Mouse (Mus musculus) bone marrow, adult 2 months (tissue): Measurements from ENCODE around the gene Gm13124. TPM values are rescaled to one million over a fixed set of nuclear protein-coding genes. Genes with fewer than 3 reads are reported as not detected.

ENCODE experiments used
- H3K27ac ChIP-seq: fragments of 200-500 bp; 2 replicates; pipeline ENCODE4 v1.5.1; 2012; ENCODE audit warnings: low read depth, mild to moderate bottlenecking, control low read depth, inconsistent platforms, low read length; ENCODE audit not compliant: control insufficient read depth, poor library complexity, insufficient read depth
- H3K4me1 ChIP-seq: fragments of 200-500 bp; 2 replicates; pipeline ENCODE4 v1.6.1; 2011; ENCODE audit warnings: low read length; ENCODE audit not compliant: control insufficient read depth, insufficient read depth
- H3K4me3 ChIP-seq: fragments of 200-500 bp; replicated peaks from 2 replicates; pipeline ENCODE3; 2011; ENCODE audit warnings: mild to moderate bottlenecking, low read depth, low read length, control low read depth; ENCODE audit not compliant: control insufficient read depth
- CTCF ChIP-seq: fragments of 200-500 bp; IDR thresholded peaks from 2 replicates; pipeline ENCODE4 v1.5.1; 2011; ENCODE audit warnings: low read length, control low read depth; ENCODE audit not compliant: control insufficient read depth, insufficient read depth
- POLR2A ChIP-seq: fragments of 200-500 bp; IDR thresholded peaks from 2 replicates; pipeline ENCODE4 v1.6.1; 2011; ENCODE audit warnings: low read depth, mild to moderate bottlenecking, control low read depth, low read length, borderline replicate concordance; ENCODE audit not compliant: control insufficient read depth
- WGBS: fragments of 180-500 bp; shearing (Covaris S2); methylation state at CpG from one replicate; pipeline ENCODE4 v1.1.7; 2018; 5-methylcytosine and 5-hydroxymethylcytosine counted together
- polyA plus RNA-seq: library from polyadenylated mRNA; stranded (reverse); fragments of >200 nt; gene quantifications from 2 replicates; pipeline ENCODE4 v1.2.4, GENCODE M21; 2011; ENCODE audit warnings: low replicate concordance; ENCODE audit not compliant: missing spikeins, insufficient read depth, insufficient read length

Gene Gm13124
- polyA plus RNA-seq, 1 experiment, result not detected

- TF ChIP-seq CTCF (no peak), POLR2A (no peak)
- 62% methylated on average over 1 of the region's 1 CpGs for WGBS
- Histone ChIP-seq H3K4me1 (no peaks in the 10 kb centered on the region), H3K27ac (no peak overlapping the region), H3K4me3 (no peak overlapping the region)
Measured at GRCm38 (mm10) chr4:144544689-144545088, 20.2 kb downstream of the Gm13124 start.

- no peak for TF ChIP-seq POLR2A
- TF ChIP-seq CTCF, result no peak
- H3K27ac ChIP-seq, result no peak within 1 kb of the TSS
- no peaks in the 10 kb centered on the region for H3K4me1 ChIP-seq
- WGBS, result 75% methylated on average over 5 of the region's 5 CpGs
- no peak within 1 kb of the TSS for H3K4me3 ChIP-seq
Measured at GRCm38 (mm10) chr4:144519522-144519921, 45.4 kb downstream of the Gm13124 start, which contains the start of gene 9430007A20Rik. Gene 9430007A20Rik (plus strand): TSS chr4:144519822.

- no peak for TF ChIP-seq CTCF
- no peak for TF ChIP-seq POLR2A
- no peak overlapping the region for H3K27ac ChIP-seq
- no peaks in the 10 kb centered on the region for H3K4me1 ChIP-seq
- WGBS, result 70% methylated on average over 1 of the region's 1 CpGs
- H3K4me3 ChIP-seq, result no peak overlapping the region
Measured at GRCm38 (mm10) chr4:144506518-144506917, 58.4 kb downstream of the Gm13124 start.

Other genes with a start within 250 kb of the Gm13124 start
- gene Gm13128, start 234.9 kb downstream of the Gm13124 start, polyA plus RNA-seq, result not detected in 2 replicates
- gene Gm13119, start 207.2 kb downstream of the Gm13124 start, polyA plus RNA-seq, result not detected in 2 replicates
- not detected in 2 replicates for gene Pramef20, start 187.2 kb downstream of the Gm13124 start, polyA plus RNA-seq
- gene Pramef12, start 156.7 kb downstream of the Gm13124 start, polyA plus RNA-seq, result 2.0 TPM in 1 of 2 replicates, not detected in the other
- not detected in 2 replicates for gene 1700012P22Rik, start 126.4 kb downstream of the Gm13124 start, polyA plus RNA-seq
- not detected in 2 replicates for gene Gm9944, start 111.8 kb downstream of the Gm13124 start, polyA plus RNA-seq
- not detected in 2 replicates for gene Aadacl3, start 101.4 kb downstream of the Gm13124 start, polyA plus RNA-seq
- not detected in 2 replicates for gene 9430007A20Rik, start 45.3 kb downstream of the Gm13124 start, polyA plus RNA-seq
- gene Aadacl4, start 48.6 kb upstream of the Gm13124 start, polyA plus RNA-seq, result not detected in 2 replicates
- not detected in 2 replicates for gene Gm436, start 121.2 kb upstream of the Gm13124 start, polyA plus RNA-seq
- gene Gm13178, start 156.3 kb upstream of the Gm13124 start, polyA plus RNA-seq, result not detected in 2 replicates
- not detected in 2 replicates for gene Gm438, start 221.4 kb upstream of the Gm13124 start, polyA plus RNA-seq